In the genomic region with DNA sequence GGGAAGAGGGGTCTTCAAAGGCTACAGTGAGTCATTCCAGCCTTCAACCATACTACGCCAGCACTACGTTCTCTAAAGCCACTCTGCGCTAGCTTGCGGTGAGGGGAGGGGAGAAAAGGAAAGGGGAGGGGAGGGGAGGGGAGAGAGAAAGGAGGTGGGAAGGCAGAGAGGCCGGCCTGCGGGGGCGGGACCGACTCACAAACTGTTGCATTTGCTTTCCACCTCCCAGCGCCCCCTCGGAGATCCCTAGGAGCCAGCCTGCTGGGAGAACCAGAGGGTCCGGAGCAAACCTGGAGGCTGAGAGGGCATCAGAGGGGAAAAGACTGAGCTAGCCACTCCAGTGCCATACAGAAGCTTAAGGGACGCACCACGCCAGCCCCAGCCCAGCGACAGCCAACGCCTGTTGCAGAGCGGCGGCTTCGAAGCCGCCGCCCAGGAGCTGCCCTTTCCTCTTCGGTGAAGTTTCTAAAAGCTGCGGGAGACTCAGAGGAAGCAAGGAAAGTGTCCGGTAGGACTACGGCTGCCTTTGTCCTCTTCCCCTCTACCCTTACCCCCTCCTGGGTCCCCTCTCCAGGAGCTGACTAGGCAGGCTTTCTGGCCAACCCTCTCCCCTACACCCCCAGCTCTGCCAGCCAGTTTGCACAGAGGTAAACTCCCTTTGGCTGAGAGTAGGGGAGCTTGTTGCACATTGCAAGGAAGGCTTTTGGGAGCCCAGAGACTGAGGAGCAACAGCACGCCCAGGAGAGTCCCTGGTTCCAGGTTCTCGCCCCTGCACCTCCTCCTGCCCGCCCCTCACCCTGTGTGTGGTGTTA, we compare ENCODE assay signal across 8 mouse cellular contexts. TPM values are rescaled to one million over a fixed set of nuclear protein-coding genes. Genes with fewer than 3 reads are reported as not detected.
A peak's percentile ranks its signal among the peaks of the same experiment; 100 is the strongest.
DNase-seq lines count a peak whose midpoint lies in the region; ATAC-seq and TF ChIP-seq lines count a peak whose summit lies in the region.
"Had no signal": no experiment of that assay in that cellular context is flagged by ENCODE, and none has a peak within 500 bp of the region (broad histone marks: within the 10 kb centered on the region; RNA-seq: fewer than 3 reads in every experiment).

A gene (plus strand): TSS at position 239 of the 812 bp plus-strand sequence.

- no peak for TF ChIP-seq CTCF in forebrain, postnatal 0 days (IDR thresholded peaks at IDR 0.05; ENCODE audit: low read depth)

- DNase-seq in ES-E14 (ENCODE audit: low read depth, low spot score) = peak; percentile 20
- DNase-seq in adrenal gland, adult 8-10 months = peak; percentile 59
- no peak for DNase-seq in forebrain, postnatal 0 days
- DNase-seq in hindbrain, embryonic 11.5 days (ENCODE audit: low spot score) = peak; percentile 40
- peak; percentile 45 for DNase-seq in limb, embryonic 10.5 days (ENCODE audit: low spot score)
- peak; percentile 31 for DNase-seq in midbrain, embryonic 10.5 days (ENCODE audit: low spot score)
- DNase-seq in testis, postnatal 14 days (ENCODE audit: low spot score) = peak; percentile 62

- no peaks in the 10 kb centered on the region for H3K4me1 ChIP-seq in ES-E14 (ENCODE audit: control insufficient read depth in 2 of 2, insufficient read depth in 2 of 2, low read length in 2 of 2, poor library complexity in 1 of 2)
- H3K4me1 ChIP-seq in forebrain, postnatal 0 days (ENCODE audit: insufficient read depth) = no peaks in the 10 kb centered on the region
- no peaks in the 10 kb centered on the region for H3K4me1 ChIP-seq in hindbrain, embryonic 11.5 days (replicated peaks; ENCODE audit: control insufficient read depth, insufficient read depth, low read length)
- H3K4me1 ChIP-seq in limb, embryonic 10.5 days = peaks cover 10% of the 10 kb centered on the region; the same call in 1 of the 2 replicates
- peaks cover 23% of the 10 kb centered on the region for H3K4me1 ChIP-seq in midbrain, embryonic 10.5 days

- 31% methylated on average over 27 of the region's 27 CpGs for WGBS in forebrain, postnatal 0 days
- WGBS in hindbrain, embryonic 11.5 days = 10% methylated on average over 15 of the region's 27 CpGs
- WGBS in limb, embryonic 10.5 days = 17% methylated on average over 27 of the region's 27 CpGs
- WGBS in midbrain, embryonic 10.5 days = 17% methylated on average over 26 of the region's 27 CpGs

- no peaks in the 10 kb centered on the region for H3K36me3 ChIP-seq in ES-E14 (ENCODE audit: control insufficient read depth, insufficient read depth, low read length, poor library complexity, severe bottlenecking)
- H3K36me3 ChIP-seq in forebrain, postnatal 0 days (ENCODE audit: insufficient read depth) = no peaks in the 10 kb centered on the region
- no peaks in the 10 kb centered on the region for H3K36me3 ChIP-seq in hindbrain, embryonic 11.5 days (ENCODE audit: control insufficient read depth, insufficient read depth, low read length)
- no peaks in the 10 kb centered on the region for H3K36me3 ChIP-seq in limb, embryonic 10.5 days
- no peaks in the 10 kb centered on the region for H3K36me3 ChIP-seq in midbrain, embryonic 10.5 days

- no peak within 1 kb of the TSS for H3K27ac ChIP-seq in ES-E14 (ENCODE audit: insufficient read depth, low read depth, low read length, poor library complexity, severe bottlenecking)
- no peak within 1 kb of the TSS for H3K27ac ChIP-seq in forebrain, postnatal 0 days (ENCODE audit: low read depth, low read length)
- no peak within 1 kb of the TSS for H3K27ac ChIP-seq in hindbrain, embryonic 11.5 days (ENCODE audit: low read depth, low read length)
- H3K27ac ChIP-seq in limb, embryonic 10.5 days = no peak within 1 kb of the TSS
- H3K27ac ChIP-seq in midbrain, embryonic 10.5 days (replicated peaks) = no peak within 1 kb of the TSS

- in situ Hi-C loops in ES-E14 (cut with MboI; ENCODE audit: low sequenced_read_pairs in 2 of 2, unreplicated experiment in 2 of 2) = no loop called here

- no peaks in the 10 kb centered on the region for H3K9me3 ChIP-seq in ES-E14 (ENCODE audit: control insufficient read depth, insufficient read depth, low read depth, low read length)
- no peaks in the 10 kb centered on the region for H3K9me3 ChIP-seq in forebrain, postnatal 0 days (ENCODE audit: low read length)
- no peaks in the 10 kb centered on the region for H3K9me3 ChIP-seq in hindbrain, embryonic 11.5 days (ENCODE audit: control insufficient read depth, low read length)
- no peaks in the 10 kb centered on the region for H3K9me3 ChIP-seq in limb, embryonic 10.5 days (replicated peaks)
- no peaks in the 10 kb centered on the region for H3K9me3 ChIP-seq in midbrain, embryonic 10.5 days (replicated peaks)

- peak within 1 kb of the TSS; percentile 57 for H3K4me2 ChIP-seq in forebrain, postnatal 0 days (ENCODE audit: low read depth)
- H3K4me2 ChIP-seq in hindbrain, embryonic 11.5 days (replicated peaks; ENCODE audit: low read depth, low read length) = peak within 1 kb of the TSS; percentile 62

- ATAC-seq in forebrain, postnatal 0 days = no peak
- ATAC-seq in hindbrain, embryonic 11.5 days (ENCODE audit: low FRiP score) = peak; percentile 51

- H3K9ac ChIP-seq in ES-E14 (ENCODE audit: insufficient read depth, low read depth, low read length, poor library complexity, severe bottlenecking) = no peak within 1 kb of the TSS
- no peak within 1 kb of the TSS for H3K9ac ChIP-seq in forebrain, postnatal 0 days
- H3K9ac ChIP-seq in hindbrain, embryonic 11.5 days (ENCODE audit: low read depth, low read length) = 0 out of 2 replicates have a peak within 1 kb of the TSS, but pooled peaks have one; percentile 7

- peak within 1 kb of the TSS; percentile 40 to 42 for H3K4me3 ChIP-seq in ES-E14 (ENCODE audit: insufficient read depth in 1 of 2, low read depth in 1 of 2, low read length in 2 of 2, poor library complexity in 1 of 2, severe bottlenecking in 1 of 2)
- H3K4me3 ChIP-seq in forebrain, postnatal 0 days (ENCODE audit: low read depth, low read length) = peak within 1 kb of the TSS; percentile 38
- peak within 1 kb of the TSS; percentile 34 for H3K4me3 ChIP-seq in hindbrain, embryonic 11.5 days (ENCODE audit: low read depth, low read length)
- H3K4me3 ChIP-seq in limb, embryonic 10.5 days = peak within 1 kb of the TSS; percentile 46
- H3K4me3 ChIP-seq in midbrain, embryonic 10.5 days = peak within 1 kb of the TSS; percentile 55
- H3K4me3 ChIP-seq: erythroblast, embryonic 14.5 days had no signal

- peaks cover 5% of the 10 kb centered on the region for H3K27me3 ChIP-seq in forebrain, postnatal 0 days (ENCODE audit: insufficient read depth, low read length)
- H3K27me3 ChIP-seq in hindbrain, embryonic 11.5 days (ENCODE audit: control insufficient read depth, insufficient read depth, low read length) = peaks cover 29% of the 10 kb centered on the region
- H3K27me3 ChIP-seq in limb, embryonic 10.5 days (ENCODE audit: low read depth, poor library complexity, severe bottlenecking) = peaks cover 65% of the 10 kb centered on the region
- H3K27me3 ChIP-seq in midbrain, embryonic 10.5 days (ENCODE audit: low read depth, poor library complexity, severe bottlenecking) = peaks cover 65% of the 10 kb centered on the region

TF ChIP-seq in ES-E14, 5 proteins besides CTCF, POLR2A, EP300 and RAD21:
- no peak for TF ChIP-seq MAFK (IDR thresholded peaks at IDR 0.05; ENCODE audit: insufficient read depth, low read depth, low read length)
- TF ChIP-seq CHD2 (IDR thresholded peaks at IDR 0.05; ENCODE audit: low read depth, low read length) = no peak
- TF ChIP-seq ZNF384 (IDR thresholded peaks at IDR 0.05; ENCODE audit: low read depth, low read length) = no peak
- TF ChIP-seq ZC3H11A (IDR thresholded peaks at IDR 0.05; ENCODE audit: borderline replicate concordance, low read depth, low read length) = no peak

RNA-seq across cellular contexts. Expression of the gene that starts here (rescaled TPM):
- 0.16 and 0.27 TPM in 2 replicates for total RNA-seq in ES-E14 (2012; rRNA removed)
- 10 to 100 TPM; 52.6 to 96.5 (median 62.3) TPM for total RNA-seq in adrenal gland, adult 8-10 months (2022)
- total RNA-seq in forebrain, postnatal 0 days (2014; rRNA removed) = 0.46 and 0.48 TPM in 2 replicates
- polyA plus RNA-seq in forebrain, postnatal 0 days (2015; fragmentation: Nextera tagmentation; extraction: Ambion mirVana) = 0.13 and 0.34 TPM in 2 replicates
- 0.03 and 0.15 TPM in 2 replicates for polyA plus RNA-seq in hindbrain, embryonic 11.5 days (2014; fragmentation: Nextera tagmentation; extraction: Ambion mirVana)
- polyA plus RNA-seq in limb, embryonic 10.5 days (2016; fragmentation: Nextera tagmentation; extraction: Ambion mirVana) = 0.05 TPM in 2 replicates
- polyA plus RNA-seq in midbrain, embryonic 10.5 days (2016; fragmentation: Nextera tagmentation; extraction: Ambion mirVana) = 0.05 TPM in 2 replicates
- polyA plus RNA-seq: erythroblast, embryonic 14.5 days had no signal

Comparison
In these comparisons a context has a peak if more than half of its experiments do, and no peak if none do; other contexts are left out.
1. RNA of the gene that starts here (total RNA-seq): 52.6 to 96.5 TPM in adrenal gland, adult 8-10 months; 0.46 to 0.48 TPM in forebrain, postnatal 0 days and 0.16 to 0.27 TPM in ES-E14; every median in the first group is over 10 times any median in the second.
2. Peak in DNase-seq and H3K4me3 ChIP-seq in ES-E14; RNA of the gene not detected or under 1 TPM.
3. Peak in DNase-seq, ATAC-seq, H3K4me3 ChIP-seq, H3K9ac ChIP-seq and H3K4me2 ChIP-seq in hindbrain, embryonic 11.5 days; RNA of the gene not detected or under 1 TPM.
4. Peak in DNase-seq and H3K4me3 ChIP-seq in limb, embryonic 10.5 days; RNA of the gene not detected or under 1 TPM.
5. Peak in DNase-seq and H3K4me3 ChIP-seq in midbrain, embryonic 10.5 days; RNA of the gene not detected or under 1 TPM.
6. Peak in every context shown above with its lines, with median percentiles within 50 percentile points of each other: H3K4me3 ChIP-seq.